Mouse (Mus musculus) forebrain, embryonic 16.5 days (tissue): ENCODE data around the gene Sh2d2a. TPM values are rescaled to one million over a fixed set of nuclear protein-coding genes. Genes with fewer than 3 reads are reported as not detected.
"Not testable (repeated sequence)": the region's sequence is repeated elsewhere in the genome, so short reads cannot be mapped to it uniquely, and the experiment has no call there.

Experiments used
- ATAC-seq: fragments of 200-750 bp; cut with Nextera tagmentation; 2 replicates; pipeline ENCODE4 v1.8.0; 2017; ENCODE audit warnings: mild to moderate bottlenecking, moderate library complexity
- H3K27ac ChIP-seq: fragments of 300-500 bp; sonication (generic); 2 replicates; pipeline ENCODE4 v1.5.1; 2014; ENCODE audit warnings: low read length, control low read depth
- H3K27me3 ChIP-seq: fragments of 300-500 bp; sonication (generic); replicated peaks from 2 replicates; pipeline ENCODE4 v1.6.1; 2014; ENCODE audit warnings: low read length; ENCODE audit not compliant: control insufficient read depth, insufficient read depth
- H3K36me3 ChIP-seq: fragments of 300-500 bp; sonication (generic); 2 replicates; pipeline ENCODE4 v1.6.1; 2014; ENCODE audit not compliant: control insufficient read depth, insufficient read depth
- H3K4me1 ChIP-seq: fragments of 300-500 bp; sonication (generic); replicated peaks from 2 replicates; pipeline ENCODE4 v1.6.1; 2014; ENCODE audit warnings: low read length; ENCODE audit not compliant: control insufficient read depth, insufficient read depth
- H3K4me2 ChIP-seq: fragments of 300-500 bp; sonication (generic); 2 replicates; pipeline ENCODE4 v1.6.1; 2014; ENCODE audit warnings: mild to moderate bottlenecking, low read length, control low read depth
- H3K4me3 ChIP-seq: fragments of 300-500 bp; sonication (generic); replicated peaks from 2 replicates; pipeline ENCODE4 v1.5.1; 2014; ENCODE audit warnings: mild to moderate bottlenecking, low read length, control low read depth
- H3K9ac ChIP-seq: fragments of 300-500 bp; sonication (generic); replicated peaks from 2 replicates; pipeline ENCODE4 v1.6.1; 2014; ENCODE audit warnings: low read depth, low read length, control low read depth
- H3K9me3 ChIP-seq: fragments of 300-500 bp; sonication (generic); 2 replicates; pipeline ENCODE4 v1.6.1; 2016; ENCODE audit warnings: low read length; ENCODE audit not compliant: control insufficient read depth
- WGBS: fragments of 180-500 bp; shearing (Covaris S2); extraction: QIAGEN DNeasy Blood & Tissue Kit; methylation state at CpG from one replicate; pipeline ENCODE4 v1.1.7; 2014; 5-methylcytosine and 5-hydroxymethylcytosine counted together
- polyA plus RNA-seq: library from polyadenylated mRNA; unstranded; fragments of >200 nt; fragmentation: Nextera tagmentation; extraction: Ambion mirVana; gene quantifications from 2 replicates; pipeline ENCODE4 v1.2.1, GENCODE M21; 2015

Sh2d2a gene
- polyA plus RNA-seq, 1 experiment from 2014 or later = not detected

DNA sequence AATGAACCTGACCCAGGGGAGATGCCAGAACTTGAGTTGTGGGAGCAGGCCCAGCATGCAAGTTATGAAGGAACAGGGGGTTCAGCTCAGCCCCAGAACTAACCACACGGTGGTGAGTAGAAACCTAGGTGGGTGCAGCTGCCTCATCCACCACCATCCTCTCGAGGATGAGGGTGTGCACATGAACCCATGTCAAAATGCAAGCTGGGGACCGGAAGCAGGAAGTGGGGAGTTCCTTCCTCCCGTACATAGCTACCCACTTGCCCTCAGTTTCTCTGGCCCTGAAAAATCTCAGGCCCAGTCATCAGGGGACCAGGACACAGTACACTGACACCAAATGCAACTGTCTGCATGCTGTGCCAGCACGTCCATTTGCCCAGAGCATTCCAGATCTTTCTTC, 1.1 kb downstream of the Sh2d2a start:
- H3K36me3 ChIP-seq = no peaks in the 10 kb centered on the region
- WGBS = 82% methylated on average over 5 of the region's 5 CpGs
- no peak overlapping the region for H3K4me2 ChIP-seq
- H3K27me3 ChIP-seq = no peaks in the 10 kb centered on the region
- H3K9me3 ChIP-seq = no peaks in the 10 kb centered on the region
- H3K4me3 ChIP-seq = no peak overlapping the region
- H3K4me1 ChIP-seq = no peaks in the 10 kb centered on the region
- no peak overlapping the region for H3K27ac ChIP-seq
- no peak overlapping the region for H3K9ac ChIP-seq
- no peak for ATAC-seq

DNA sequence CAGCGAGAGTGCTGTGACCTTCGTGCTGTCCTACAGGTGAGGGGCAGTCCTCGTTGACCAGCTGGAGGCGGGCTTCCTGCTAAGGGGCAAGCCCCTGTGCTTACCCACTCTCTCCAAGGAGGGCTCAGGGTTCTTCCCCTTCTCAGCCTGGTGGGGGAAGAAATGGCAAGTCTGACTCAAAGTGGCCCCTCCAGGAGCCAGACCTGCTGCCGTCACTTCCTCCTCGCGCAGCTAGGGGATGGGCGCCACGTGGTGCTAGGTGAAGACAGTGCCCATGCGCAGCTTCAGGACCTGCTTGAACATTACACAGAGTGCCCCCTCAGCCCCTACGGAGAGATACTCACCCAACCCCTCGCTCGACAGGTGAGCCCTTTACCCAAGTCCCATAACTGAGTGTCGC, 2.6 kb downstream of the Sh2d2a start:
- Histone ChIP-seq H3K4me1 (no peaks in the 10 kb centered on the region; the same call in 1 of the 2 replicates), H3K4me2 (no peak overlapping the region), H3K36me3 (no peaks in the 10 kb centered on the region), H3K4me3 (no peak overlapping the region), H3K27me3 (no peaks in the 10 kb centered on the region), H3K27ac (no peak overlapping the region), H3K9me3 (no peaks in the 10 kb centered on the region), H3K9ac (no peak overlapping the region)
- no peak for ATAC-seq
- 85% methylated on average over 14 of the region's 14 CpGs for WGBS

DNA sequence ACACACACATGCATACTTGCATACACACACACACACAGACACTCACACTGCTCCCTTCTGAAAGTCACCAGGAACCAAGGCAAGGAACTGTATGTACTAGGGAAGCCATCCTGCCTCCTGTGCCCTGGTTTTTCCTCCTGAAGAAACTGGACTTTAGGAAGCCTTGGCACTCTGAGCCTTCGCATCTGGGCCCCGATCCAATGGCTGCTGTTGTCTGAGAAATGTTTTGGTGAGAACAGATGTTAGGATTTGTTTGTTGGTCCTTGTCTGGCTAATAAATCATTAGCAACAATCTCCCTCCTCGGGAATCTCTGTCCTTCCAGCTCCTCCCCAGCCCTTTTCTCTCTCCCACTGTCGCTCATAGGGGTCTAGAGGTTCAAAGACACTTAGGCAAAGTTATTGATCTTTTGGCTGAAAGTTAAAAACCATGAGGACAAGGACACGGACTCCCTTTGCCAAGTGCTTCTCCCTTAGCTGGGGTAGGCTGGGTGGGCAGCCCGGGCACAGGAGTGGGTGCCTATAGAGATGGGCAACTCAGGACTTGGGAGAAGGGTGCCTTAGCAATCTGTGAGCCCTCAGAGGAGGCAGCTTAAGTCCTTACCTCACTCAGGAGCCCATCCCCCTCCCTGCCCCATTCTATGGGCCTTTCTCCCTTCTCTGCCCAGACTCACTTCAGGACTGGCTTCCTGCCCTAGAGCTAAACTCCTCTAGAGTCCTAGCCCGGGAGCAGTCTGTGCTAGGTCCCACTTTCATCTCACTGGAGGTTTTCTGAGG, 8.4 kb downstream of the Sh2d2a start:
- Histone ChIP-seq H3K4me2 (no peak overlapping the region), H3K9ac (no peak overlapping the region), H3K4me3 (no peak overlapping the region), H3K9me3 (no peaks in the 10 kb centered on the region), H3K36me3 (peaks cover 22% of the 10 kb centered on the region), H3K27me3 (no peaks in the 10 kb centered on the region), H3K27ac (no peak overlapping the region), H3K4me1 (no peaks in the 10 kb centered on the region; the same call in 1 of the 2 replicates)
- peak; percentile 29; the same call in 1 of the 2 replicates for ATAC-seq
- 55% methylated on average over 7 of the region's 7 CpGs for WGBS

DNA sequence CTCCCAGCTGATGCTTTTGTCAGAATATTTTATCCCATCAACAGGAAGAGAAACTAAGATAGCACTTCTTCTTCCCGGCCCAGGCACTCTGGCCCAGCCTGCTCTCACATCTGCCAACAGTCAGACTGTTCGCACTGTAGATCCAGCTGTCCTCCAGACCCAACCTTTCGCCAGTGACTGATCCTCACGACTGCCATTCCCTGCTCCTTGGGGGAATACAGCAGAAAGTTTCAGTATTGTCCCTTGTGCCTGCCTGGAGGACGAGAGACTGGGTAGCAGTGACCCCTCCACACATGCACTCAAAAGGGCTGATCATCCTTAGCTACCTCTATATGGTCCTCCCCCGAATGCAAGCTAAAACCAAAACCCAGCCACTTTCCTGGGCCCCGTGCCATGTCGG, 9.4 kb downstream of the Sh2d2a start:
- no peak overlapping the region for H3K4me2 ChIP-seq

DNA sequence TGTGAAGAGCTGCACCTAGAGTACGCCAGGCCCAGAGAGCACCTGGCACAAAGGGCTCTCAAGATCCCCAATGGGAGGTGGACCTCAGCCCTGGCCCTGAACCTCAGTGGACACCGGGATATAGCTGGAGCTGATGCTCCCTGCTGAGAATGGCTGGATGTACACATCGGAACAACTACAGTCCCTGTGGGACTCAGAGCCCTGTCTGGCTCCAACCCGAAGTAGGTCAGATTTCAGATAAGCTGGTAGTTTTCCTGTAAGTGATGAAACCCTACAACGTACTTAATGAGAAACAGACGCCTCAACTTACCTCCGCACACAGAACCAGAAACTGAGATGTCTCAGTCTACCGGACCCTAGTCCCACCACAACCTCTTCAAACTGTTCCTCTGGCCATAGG, 11.1 kb downstream of the Sh2d2a start:
- 96% methylated on average over 8 of the region's 8 CpGs for WGBS
- Histone ChIP-seq H3K9ac (no peak overlapping the region), H3K36me3 (peaks cover 31% of the 10 kb centered on the region), H3K9me3 (no peaks in the 10 kb centered on the region), H3K4me1 (no peaks in the 10 kb centered on the region; the same call in 1 of the 2 replicates), H3K4me3 (no peak overlapping the region), H3K27me3 (no peaks in the 10 kb centered on the region), H3K27ac (no peak overlapping the region), H3K4me2 (no peak overlapping the region)
- ATAC-seq = no peak

More for the DNA sequence above, 9.4 kb downstream of the Sh2d2a start:
- Histone ChIP-seq H3K36me3 (peaks cover 23% of the 10 kb centered on the region), H3K9me3 (no peaks in the 10 kb centered on the region), H3K27ac (no peak overlapping the region), H3K27me3 (no peaks in the 10 kb centered on the region), H3K9ac (no peak overlapping the region), H3K4me3 (no peak overlapping the region), H3K4me1 (no peaks in the 10 kb centered on the region; the same call in 1 of the 2 replicates)
- ATAC-seq = no peak
- WGBS = 86% methylated on average over 8 of the region's 8 CpGs

DNA sequence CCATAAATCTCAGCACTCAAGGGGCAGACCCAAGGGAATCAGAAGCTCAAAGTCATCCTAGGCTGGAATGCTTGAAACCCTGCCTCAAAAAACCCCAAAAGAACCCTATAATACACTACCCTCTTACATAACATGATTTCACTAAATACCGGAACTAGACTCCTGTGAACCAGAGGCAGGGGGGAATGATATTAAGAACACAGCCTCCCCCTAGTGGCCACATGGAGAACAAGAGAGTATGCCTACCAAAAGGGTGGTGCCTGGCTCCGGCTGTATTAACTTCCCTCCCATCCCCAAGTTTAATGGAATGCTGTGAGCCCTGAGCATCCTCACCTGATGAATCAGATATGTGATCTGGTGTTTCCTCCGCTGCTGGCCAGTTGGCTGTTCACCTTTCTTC, 13.3 kb downstream of the Sh2d2a start:
- no peaks in the 10 kb centered on the region for H3K9me3 ChIP-seq
- no peak overlapping the region for H3K9ac ChIP-seq
- H3K27ac ChIP-seq = no peak overlapping the region
- H3K4me1 ChIP-seq = no peaks in the 10 kb centered on the region
- H3K4me2 ChIP-seq = no peak overlapping the region
- H3K36me3 ChIP-seq = peaks cover 35% of the 10 kb centered on the region
- H3K27me3 ChIP-seq = no peaks in the 10 kb centered on the region
- 23% methylated on average over 3 of the region's 3 CpGs for WGBS
- ATAC-seq = peak; percentile 49; the same call in 1 of the 2 replicates
- no peak overlapping the region for H3K4me3 ChIP-seq

DNA sequence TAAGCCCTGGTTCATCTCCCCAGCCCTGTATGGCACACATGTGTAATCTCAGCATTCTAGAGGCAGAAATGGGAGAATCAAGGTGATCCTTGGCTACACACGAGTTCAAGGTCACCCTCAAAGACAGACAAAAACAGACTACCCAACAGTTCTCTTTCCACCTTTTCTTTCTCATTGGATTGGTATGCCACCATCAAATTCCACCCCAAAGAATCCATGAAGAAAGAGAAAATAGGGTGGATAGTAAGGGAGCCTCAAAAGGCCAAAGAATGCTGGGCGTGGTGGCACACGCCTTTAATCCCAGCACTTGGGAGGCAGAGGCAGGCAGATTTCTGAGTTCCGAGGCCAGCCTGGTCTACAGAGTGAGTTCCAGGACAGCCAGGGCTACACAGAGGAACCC, 17.6 kb downstream of the Sh2d2a start:
- not testable (repeated sequence) for H3K4me1 ChIP-seq, H3K9ac ChIP-seq, H3K27ac ChIP-seq, H3K9me3 ChIP-seq, ATAC-seq, H3K4me3 ChIP-seq, H3K4me2 ChIP-seq, H3K27me3 ChIP-seq
- peaks cover 46% of the 10 kb centered on the region for H3K36me3 ChIP-seq
- 94% methylated on average over 4 of the region's 4 CpGs for WGBS

DNA sequence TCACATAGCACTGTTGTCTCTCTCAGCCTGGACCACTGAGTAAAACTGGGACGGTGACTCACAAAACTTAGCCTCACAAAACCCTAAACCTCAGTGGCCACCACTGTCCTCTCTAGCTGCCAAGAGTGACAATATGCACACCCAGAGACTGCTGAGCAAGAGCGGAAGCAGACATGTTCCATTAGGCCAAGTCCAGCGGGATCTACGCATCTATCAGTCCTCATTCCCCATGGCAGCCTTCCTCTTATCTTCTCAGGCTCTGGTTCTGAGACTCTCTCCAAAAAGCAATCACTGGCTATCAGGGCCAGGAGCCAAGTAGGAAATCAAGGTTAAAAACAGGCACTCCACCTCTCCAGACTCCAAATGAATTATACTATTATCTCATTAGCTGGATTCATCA, 31.2 kb downstream of the Sh2d2a start:
- Histone ChIP-seq H3K27me3 (no peaks in the 10 kb centered on the region), H3K9me3 (no peaks in the 10 kb centered on the region), H3K4me1 (peaks cover 3% of the 10 kb centered on the region), H3K27ac (no peak overlapping the region), H3K36me3 (peaks cover 4% of the 10 kb centered on the region; the same call in 1 of the 2 replicates), H3K4me3 (no peak overlapping the region), H3K9ac (no peak overlapping the region), H3K4me2 (no peak overlapping the region)
- no peak for ATAC-seq
- WGBS = 96% methylated on average over 4 of the region's 4 CpGs

DNA sequence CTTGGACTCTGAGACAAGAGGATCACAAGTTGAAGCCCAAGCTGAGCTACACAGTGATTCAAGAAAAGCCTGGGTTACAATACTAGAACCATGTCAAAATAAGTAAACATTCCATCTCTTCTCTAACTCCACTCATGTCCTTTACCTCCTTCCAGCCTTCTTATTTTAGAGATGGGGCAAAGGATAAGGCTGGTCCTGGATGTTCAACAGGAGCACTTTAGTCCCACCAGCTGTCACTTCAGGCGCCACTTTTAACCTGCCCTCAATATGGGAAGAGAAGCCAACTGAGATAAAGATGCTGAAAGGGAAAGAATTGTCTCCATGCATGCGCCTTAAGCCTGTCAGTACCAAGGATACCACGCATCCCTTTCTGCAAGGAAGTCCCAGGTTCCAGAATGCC, 37.7 kb downstream of the Sh2d2a start:
- H3K4me2 ChIP-seq = peak overlapping the region; percentile 94
- H3K36me3 ChIP-seq = peaks cover 4% of the 10 kb centered on the region; the same call in 1 of the 2 replicates
- peaks cover 23% of the 10 kb centered on the region for H3K4me1 ChIP-seq
- ATAC-seq = no peak
- 0% methylated on average over 3 of the region's 3 CpGs for WGBS
- no peaks in the 10 kb centered on the region for H3K9me3 ChIP-seq
- H3K9ac ChIP-seq = peak overlapping the region; percentile 90
- H3K4me3 ChIP-seq = peak overlapping the region; percentile 99
- H3K27me3 ChIP-seq = no peaks in the 10 kb centered on the region
- 0 out of 2 replicates have a peak overlapping the region, but pooled peaks have one; percentile 82 for H3K27ac ChIP-seq
